Mouse (Mus musculus) heart, embryonic 15.5 days (tissue): ENCODE results near the gene H60c. TPM values are rescaled to one million over a fixed set of nuclear protein-coding genes. Genes with fewer than 3 reads are reported as not detected.

ENCODE experiments used
- ATAC-seq: fragments of 200-750 bp; cut with Nextera tagmentation; replicated peaks from 2 replicates; pipeline ENCODE4 v1.8.0; 2017; ENCODE audit warnings: low read depth, moderate TSS enrichment; ENCODE audit not compliant: insufficient number of reproducible peaks, insufficient read depth, low FRiP score
- H3K27ac ChIP-seq: fragments of 300-500 bp; sonication (generic); 2 replicates; pipeline ENCODE4 v1.5.1; 2015; ENCODE audit warnings: mild to moderate bottlenecking, inconsistent platforms
- H3K27me3 ChIP-seq: fragments of 300-500 bp; sonication (generic); 2 replicates; pipeline ENCODE4 v1.6.1; 2015; ENCODE audit warnings: inconsistent platforms
- H3K36me3 ChIP-seq: fragments of 300-500 bp; sonication (generic); 2 replicates; pipeline ENCODE4 v1.6.1; 2015; ENCODE audit warnings: mild to moderate bottlenecking, inconsistent platforms
- H3K4me1 ChIP-seq: fragments of 300-500 bp; sonication (generic); replicated peaks from 2 replicates; pipeline ENCODE4 v1.6.1; 2015; ENCODE audit warnings: inconsistent platforms
- H3K4me2 ChIP-seq: fragments of 300-500 bp; sonication (generic); 2 replicates; pipeline ENCODE4 v1.6.1; 2015; ENCODE audit warnings: inconsistent platforms, mild to moderate bottlenecking, moderate library complexity
- H3K4me3 ChIP-seq: fragments of 300-500 bp; sonication (generic); 2 replicates; pipeline ENCODE4 v1.5.1; 2015; ENCODE audit warnings: mild to moderate bottlenecking, inconsistent platforms
- H3K9ac ChIP-seq: fragments of 300-500 bp; sonication (generic); 2 replicates; pipeline ENCODE4 v1.6.1; 2015; ENCODE audit warnings: mild to moderate bottlenecking, inconsistent platforms
- H3K9me3 ChIP-seq: fragments of 300-500 bp; sonication (generic); replicated peaks from 2 replicates; pipeline ENCODE4 v1.6.1; 2016; ENCODE audit warnings: inconsistent platforms
- WGBS: fragments of 180-500 bp; shearing (Covaris S2); methylation state at CpG from one replicate; pipeline ENCODE4 v1.1.7; 2015; ENCODE audit warnings: mixed read lengths; 5-methylcytosine and 5-hydroxymethylcytosine counted together
- polyA plus RNA-seq: library from polyadenylated mRNA; unstranded; fragments of >200 nt; fragmentation: Nextera tagmentation; extraction: Ambion mirVana; gene quantifications from 2 replicates; pipeline ENCODE4 v1.2.1, GENCODE M21; 2015

H60c gene
- polyA plus RNA-seq, 1 experiment from 2014 or later: not detected

DNA sequence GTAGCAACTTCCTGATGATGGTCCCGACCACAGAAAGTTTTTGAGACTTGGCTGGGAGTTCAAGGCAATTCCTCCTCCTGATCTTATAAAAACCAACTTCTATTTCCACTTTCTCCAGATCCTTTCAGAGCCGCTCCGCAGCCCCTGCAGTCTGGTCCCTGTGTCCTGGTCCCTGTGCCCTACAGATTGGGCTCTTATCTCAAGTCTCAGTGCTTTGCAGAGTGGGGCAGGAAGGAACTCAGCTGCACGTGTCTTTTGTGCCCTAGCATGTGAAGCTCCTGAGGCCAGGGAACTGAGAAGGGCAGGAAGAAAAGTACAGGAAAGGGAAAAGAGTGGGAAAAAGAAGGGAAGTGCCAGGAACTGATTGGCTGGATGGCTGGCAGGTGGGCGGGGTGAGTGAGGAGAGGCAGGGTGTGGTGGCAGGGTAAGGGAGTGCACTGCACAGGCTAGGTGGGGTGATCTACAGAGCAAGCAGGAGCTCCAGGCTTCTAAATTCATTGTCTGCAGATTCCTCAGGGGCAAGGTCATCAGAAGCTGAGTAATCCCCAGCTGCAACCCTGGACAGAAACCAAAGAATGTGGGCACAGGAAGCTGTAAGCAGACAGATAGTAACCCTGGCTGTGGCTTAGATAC is 30.8 kb downstream of the H60c start:
- Histone ChIP-seq H3K9me3 (no peaks in the 10 kb centered on the region), H3K27ac (no peak overlapping the region), H3K9ac (no peak overlapping the region), H3K27me3 (no peaks in the 10 kb centered on the region), H3K4me1 (peaks cover 4% of the 10 kb centered on the region; the same call in 1 of the 2 replicates), H3K36me3 (no peaks in the 10 kb centered on the region), H3K4me2 (no peak overlapping the region), H3K4me3 (no peak overlapping the region)
- ATAC-seq: peak; percentile 64
- 40% methylated on average over 5 of the region's 5 CpGs for WGBS

DNA sequence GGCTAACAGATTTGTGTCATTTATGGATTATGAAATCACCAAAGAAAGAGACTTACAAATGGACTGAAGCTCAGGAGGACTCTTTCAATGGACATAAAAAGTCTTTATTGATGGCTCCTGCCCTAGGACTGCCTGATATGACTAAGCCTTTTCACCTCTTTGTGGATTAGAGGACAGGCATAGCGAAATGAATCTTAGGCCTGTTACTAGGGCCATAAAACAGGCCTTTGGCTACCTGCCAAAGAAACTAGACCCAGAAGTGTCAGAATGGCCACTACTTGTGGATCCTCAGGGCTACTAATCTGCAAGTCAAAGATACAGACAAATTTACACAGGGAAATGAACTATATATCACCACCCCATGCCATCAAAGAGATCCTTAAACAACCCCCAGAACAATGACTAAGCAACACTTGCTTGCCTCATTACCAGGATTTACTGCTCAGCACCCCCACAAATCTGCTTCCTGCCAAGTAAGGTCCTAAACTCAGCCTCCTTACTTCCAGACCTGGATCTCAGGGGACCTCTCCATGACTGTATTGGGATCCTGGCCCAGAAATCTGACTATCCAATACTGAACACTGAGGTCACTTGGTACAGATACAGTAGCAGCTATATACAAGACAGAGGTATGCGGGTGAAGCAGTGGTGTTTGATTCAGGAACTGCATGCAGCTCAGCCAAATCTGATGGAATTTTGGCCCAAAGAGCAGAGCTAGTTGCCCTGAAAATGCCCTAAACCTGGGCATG is 39.0 kb downstream of the H60c start:
- no peak for ATAC-seq
- Histone ChIP-seq H3K4me2 (no peak overlapping the region), H3K4me1 (no peaks in the 10 kb centered on the region), H3K36me3 (no peaks in the 10 kb centered on the region), H3K9me3 (no peaks in the 10 kb centered on the region), H3K4me3 (no peak overlapping the region), H3K27ac (no peak overlapping the region), H3K9ac (no peak overlapping the region), H3K27me3 (no peaks in the 10 kb centered on the region)
- 61% methylated on average over 2 of the region's 2 CpGs for WGBS

Other genes with a start within 250 kb of the H60c start
- gene Ppp1r14c, start 98.3 kb upstream of the H60c start, polyA plus RNA-seq: 242 and 287 TPM in 2 replicates